Mouse (Mus musculus): ENCODE data around the gene Tbc1d2.

Tbc1d2 gene

DNA sequence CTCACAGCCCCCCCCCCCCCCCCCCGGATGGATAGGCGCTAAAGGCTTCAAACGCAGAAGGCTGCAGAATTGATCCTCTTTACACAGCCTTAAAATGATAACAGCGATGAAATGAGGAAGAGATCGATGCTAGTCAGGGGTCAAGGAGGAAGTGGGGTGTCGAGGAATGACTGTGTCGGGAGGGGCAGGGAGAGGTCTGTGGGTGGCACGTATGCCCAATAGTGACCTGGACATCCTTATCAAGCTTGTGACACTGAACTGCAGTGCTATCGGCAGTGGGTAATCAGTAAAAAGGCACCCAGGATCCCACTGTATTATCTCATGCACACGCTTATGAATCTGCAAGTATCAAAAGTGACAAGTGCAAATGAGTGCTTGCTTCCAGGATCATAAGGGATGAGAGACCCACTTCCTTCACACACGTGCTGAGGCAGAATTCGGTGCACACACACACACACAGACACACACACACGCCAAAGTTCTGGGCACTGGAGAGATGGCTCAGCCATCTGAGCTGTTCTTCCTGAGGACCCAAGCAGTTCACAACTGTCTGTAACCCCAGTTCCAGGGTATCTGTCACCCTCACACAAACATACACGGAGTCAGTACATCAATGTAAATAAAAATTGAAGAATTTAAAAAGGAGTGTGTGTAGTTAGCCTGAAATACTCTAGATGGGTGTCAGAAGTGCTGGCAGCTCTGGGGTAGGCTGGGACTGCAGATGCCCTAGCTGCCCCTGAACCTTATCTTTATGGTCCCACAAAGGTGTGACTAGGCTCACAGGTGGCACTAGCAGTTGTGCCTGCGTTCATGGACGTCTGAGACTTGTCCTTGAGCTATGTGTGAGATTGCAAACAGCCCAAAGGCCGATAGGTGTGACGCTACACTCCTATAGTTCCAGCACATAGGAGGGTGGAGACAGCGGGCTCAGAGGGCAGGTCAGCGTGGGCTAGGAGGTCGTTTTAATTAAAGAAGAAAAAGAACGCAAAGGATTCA lies 91.0 kb downstream of the Tbc1d2 start:
- in situ Hi-C loops (cut with MboI, MseI), result no loop called here

GRCm38 (mm10) chr4:46556933-46557332 lies 93.1 kb downstream of the Tbc1d2 start:
- in situ Hi-C loops (cut with MboI, MseI), result no loop called here

DNA sequence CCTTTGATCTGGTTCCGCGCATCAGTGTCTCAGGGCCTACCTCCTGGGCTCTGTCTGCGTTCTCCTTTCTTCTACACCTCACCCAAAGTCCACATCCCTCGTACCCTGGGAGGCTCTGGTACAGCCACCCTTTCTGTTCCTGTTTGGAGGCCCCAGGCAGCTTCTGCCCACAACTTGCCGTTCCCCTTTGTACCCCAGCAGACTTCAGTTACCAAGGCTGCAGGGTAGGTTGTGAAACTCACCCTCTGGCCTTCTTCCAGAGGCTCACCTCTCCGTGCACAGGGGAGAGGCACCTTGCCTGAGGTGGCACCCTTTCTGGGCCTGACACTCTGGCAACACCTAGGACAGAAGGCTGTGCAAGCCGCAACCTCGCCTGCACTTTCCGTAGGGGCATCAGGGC lies 94.2 kb downstream of the Tbc1d2 start:
- in situ Hi-C loops (cut with MboI, MseI), result no loop called here
